Mouse (Mus musculus) G1E (cell line): Measurements from ENCODE around the gene Mier1. TPM values are rescaled to one million over a fixed set of nuclear protein-coding genes. Genes with fewer than 3 reads are reported as not detected.

Experiments
- polyA plus RNA-seq: library from polyadenylated mRNA; stranded (reverse); fragments of >175 nt; gene quantifications from 2 replicates; pipeline ENCODE4 v1.2.3, GENCODE M21; 2012
- total RNA-seq, 2 experiments: library from RNA; stranded (forward) in 1 of 2; stranded (reverse) in 1 of 2; fragments of 200-1000 nt in 1 of 2; fragments of >200 nt in 1 of 2; fragmentation: Nextera tagmentation in 1 of 2; gene quantifications; 2 replicates each; pipeline ENCODE4 v1.2.3; 2014 to 2017

Gene Mier1
- total and polyA plus RNA-seq, 3 experiments, result 17.8 to 107 (median 74.0) TPM

Other genes starting within 250 kb of the Mier1 start
- gene Tctex1d1, start 135.8 kb upstream of the Mier1 start, total RNA-seq (2014; fragmentation: Nextera tagmentation), result not detected in 2 replicates
- gene Tctex1d1, start 135.8 kb upstream of the Mier1 start, total RNA-seq (2017), result 0.11 and 0.17 TPM in 2 replicates
- gene Tctex1d1, start 135.8 kb upstream of the Mier1 start, polyA plus RNA-seq, result not detected in 2 replicates
- gene Insl5, start 87.5 kb upstream of the Mier1 start, total RNA-seq (2014; fragmentation: Nextera tagmentation), result not detected in 2 replicates
- gene Insl5, start 87.5 kb upstream of the Mier1 start, total RNA-seq (2017), result not detected in 2 replicates
- not detected in 2 replicates for gene Insl5, start 87.5 kb upstream of the Mier1 start, polyA plus RNA-seq
- gene Wdr78, start 165 bp downstream of the Mier1 start, total RNA-seq (2014; fragmentation: Nextera tagmentation), result 3.8 and 5.4 TPM in 2 replicates
- gene Wdr78, start 165 bp downstream of the Mier1 start, total RNA-seq (2017), result 0.87 and 1.0 TPM in 2 replicates
- 0.59 and 0.81 TPM in 2 replicates for gene Wdr78, start 165 bp downstream of the Mier1 start, polyA plus RNA-seq
- 17.9 and 25.8 TPM in 2 replicates for gene Slc35d1, start 100.8 kb downstream of the Mier1 start, total RNA-seq (2014; fragmentation: Nextera tagmentation)
- gene Slc35d1, start 100.8 kb downstream of the Mier1 start, total RNA-seq (2017), result 8.9 and 9.4 TPM in 2 replicates
- gene Slc35d1, start 100.8 kb downstream of the Mier1 start, polyA plus RNA-seq, result 1.3 and 1.6 TPM in 2 replicates
- gene 4921539E11Rik, start 176.5 kb downstream of the Mier1 start, total RNA-seq (2014; fragmentation: Nextera tagmentation), result not detected in 2 replicates
- 0.22 TPM in 1 of 2 replicates, not detected in the other for gene 4921539E11Rik, start 176.5 kb downstream of the Mier1 start, total RNA-seq (2017)
- not detected in 2 replicates for gene 4921539E11Rik, start 176.5 kb downstream of the Mier1 start, polyA plus RNA-seq
- gene Oma1, start 199.4 kb downstream of the Mier1 start, total RNA-seq (2014; fragmentation: Nextera tagmentation), result 9.9 and 13.8 TPM in 2 replicates
- 25.3 and 39.8 TPM in 2 replicates for gene Oma1, start 199.4 kb downstream of the Mier1 start, total RNA-seq (2017)
- 0.47 and 0.77 TPM in 2 replicates for gene Oma1, start 199.4 kb downstream of the Mier1 start, polyA plus RNA-seq